Mouse (Mus musculus) CH12.LX (cell line): ENCODE measurements around the gene 1700028J19Rik. TPM values are rescaled to one million over a fixed set of nuclear protein-coding genes. Genes with fewer than 3 reads are reported as not detected.
"Not testable (repeated sequence)": the region's sequence is repeated elsewhere in the genome, so short reads cannot be mapped to it uniquely, and the experiment has no call there.

Experiments
- DNase-seq: peaks from one replicate; pipeline ENCODE4 v3.0.0-alpha.2; 2013; ENCODE audit errors: extremely low read depth
- H3K27ac ChIP-seq: 2 replicates; pipeline ENCODE4 v1.5.1; 2012; ENCODE audit warnings: low read depth, mild to moderate bottlenecking, control low read depth, moderate library complexity; ENCODE audit not compliant: insufficient read depth
- H3K27me3 ChIP-seq: replicated peaks from 2 replicates; pipeline ENCODE3; 2012; ENCODE audit warnings: inconsistent platforms
- H3K36me3 ChIP-seq, 2 experiments: replicated peaks in 1 of 2; 2 replicates each; pipeline versions ENCODE3 to v1.6.1; 2012; ENCODE audit warnings: inconsistent platforms in 1 of 2, low read length in 1 of 2, mild to moderate bottlenecking in 1 of 2, mixed read lengths in 1 of 2, moderate library complexity in 1 of 2; ENCODE audit not compliant: control insufficient read depth in 1 of 2, insufficient read depth in 1 of 2
- H3K4me1 ChIP-seq, 2 experiments: 2 replicates each; pipeline ENCODE4 v1.6.1; 2012; ENCODE audit warnings: inconsistent platforms in 1 of 2, moderate library complexity in 1 of 2; ENCODE audit not compliant: insufficient read depth in 2 of 2, control insufficient read depth in 1 of 2
- H3K4me2 ChIP-seq: 2 replicates; pipeline ENCODE4 v1.6.1; 2012; ENCODE audit warnings: low read depth, mild to moderate bottlenecking, control low read depth; ENCODE audit not compliant: poor library complexity, insufficient read depth, severe bottlenecking
- H3K4me3 ChIP-seq, 3 experiments: fragments of 150-350 bp in 1 of 3; sonication (generic) in 1 of 3; replicated peaks in 1 of 3; 2 replicates each; pipeline versions ENCODE3 to v1.5.1; 2011 to 2012; ENCODE audit warnings: low read depth in 2 of 3, low read length in 2 of 3, mild to moderate bottlenecking in 2 of 3, moderate library complexity in 2 of 3, control low read depth in 1 of 3, improper control_type of control experiment in 1 of 3, inconsistent platforms in 1 of 3, mixed read lengths in 1 of 3; ENCODE audit not compliant: poor library complexity in 1 of 3
- H3K79me2 ChIP-seq: replicated peaks from 2 replicates; pipeline ENCODE4 v1.6.1; 2012; ENCODE audit warnings: mild to moderate bottlenecking, moderate library complexity; ENCODE audit not compliant: control insufficient read depth, poor library complexity, insufficient read depth, severe bottlenecking; ENCODE audit errors: extremely low read depth
- H3K9ac ChIP-seq: 2 replicates; pipeline ENCODE4 v1.6.1; 2012; ENCODE audit warnings: low read depth, mild to moderate bottlenecking, control low read depth, moderate library complexity; ENCODE audit not compliant: insufficient read depth
- H3K9me3 ChIP-seq: replicated peaks from 2 replicates; pipeline ENCODE3; 2012; ENCODE audit warnings: low read length, inconsistent platforms, mixed read lengths
- CHD1 ChIP-seq: IDR thresholded peaks from 2 replicates; pipeline ENCODE4 v1.6.1; 2012; ENCODE audit warnings: low read depth, low read length, improper control_type of control experiment, inconsistent platforms
- dilution Hi-C: fragments of 300-500 bp; cut with MboI; formaldehyde crosslinking; loops from 2 replicates; pipeline ENCODE4 v1.14.3; 2020; ENCODE audit warnings: low sequenced_read_pairs; ENCODE audit not compliant: extremely low pct_unique_long_range_greater_than_20kb, extremely low pct_ligation_motif_present
- in situ Hi-C: fragments of 300-500 bp; cut with MboI; formaldehyde crosslinking; loops from 3 replicates; pipeline ENCODE4 v1.14.3; 2019; ENCODE audit warnings: low sequenced_read_pairs, low pct_ligation_motif_present, low pct_unique_long_range_greater_than_20kb, mixed read lengths
- polyA plus RNA-seq: library from polyadenylated mRNA; unstranded; fragments of >175 nt; gene quantifications from 2 replicates; pipeline ENCODE4 v1.2.1, GENCODE M21; 2012; ENCODE audit warnings: low read depth; ENCODE audit not compliant: insufficient read length
- total RNA-seq, 2 experiments: library from RNA; depleted of rRNA; stranded (reverse); fragments of 300-350 nt in 1 of 2; fragments of >200 nt in 1 of 2; gene quantifications; 2 replicates each; pipeline ENCODE4 v1.2.3; 2012 to 2014

1700028J19Rik gene
- total and polyA plus RNA-seq, 3 experiments: 0.25 to 0.86 (median 0.44) TPM

- Histone ChIP-seq H3K4me2 (no peak within 1 kb of the TSS), H3K4me3 (no peak within 1 kb of the TSS), H3K27ac (no peak within 1 kb of the TSS), H3K79me2 (no peaks in the 10 kb centered on the region), H3K9me3 (no peaks in the 10 kb centered on the region), H3K4me1 (no peaks in the 10 kb centered on the region), H3K36me3 (no peaks in the 10 kb centered on the region), H3K9ac (no peak within 1 kb of the TSS), H3K27me3 (peaks cover 38% of the 10 kb centered on the region)
- in situ Hi-C loops: loop anchor here (5.0 kb wide), 2 partner anchors 76 to 136 kb away; no protein-coding TSS in a partner anchor
- TF ChIP-seq CHD1: no peak
- dilution Hi-C loops: no loop called here
- no peak for DNase-seq
Measured at GRCm38 (mm10) chr7:44197891-44198290, 48.6 kb downstream of the 1700028J19Rik start, which contains the start of gene Klk1b3. Gene Klk1b3, plus strand, starts transcription at chr7:44198191.

- dilution Hi-C loops, H3K36me3 ChIP-seq, H3K9me3 ChIP-seq, H3K79me2 ChIP-seq, DNase-seq, H3K9ac ChIP-seq, H3K4me1 ChIP-seq, in situ Hi-C loops, H3K4me2 ChIP-seq, H3K27ac ChIP-seq, H3K4me3 ChIP-seq, H3K27me3 ChIP-seq: not testable (repeated sequence)
Measured at GRCm38 (mm10) chr7:44193466-44193865, 53.0 kb downstream of the 1700028J19Rik start.

- dilution Hi-C loops, H3K36me3 ChIP-seq, H3K4me1 ChIP-seq, H3K9me3 ChIP-seq, in situ Hi-C loops, H3K79me2 ChIP-seq, H3K4me2 ChIP-seq, DNase-seq, H3K27me3 ChIP-seq, H3K27ac ChIP-seq, H3K9ac ChIP-seq, H3K4me3 ChIP-seq: not testable (repeated sequence)
Measured at GRCm38 (mm10) chr7:44187936-44188335, 58.6 kb downstream of the 1700028J19Rik start, which contains the start of gene Klk1b24. Gene Klk1b24, plus strand, starts transcription at chr7:44188236.

GRCm38 (mm10) chr7:44186516-44186915, 60.0 kb downstream of the 1700028J19Rik start:
- H3K4me1 ChIP-seq, H3K4me3 ChIP-seq, DNase-seq, H3K36me3 ChIP-seq, dilution Hi-C loops, H3K9me3 ChIP-seq, H3K4me2 ChIP-seq, H3K27ac ChIP-seq, H3K9ac ChIP-seq, H3K27me3 ChIP-seq, H3K79me2 ChIP-seq, in situ Hi-C loops: not testable (repeated sequence)

Other genes starting within 250 kb of the 1700028J19Rik start
Only the 20 nearest of the 23 such genes appear.
- gene Klk1b27, start 194.4 kb downstream of the 1700028J19Rik start, total RNA-seq (2012; rRNA removed): 0.29 TPM in 1 of 2 replicates, not detected in the other
- 0.69 and 0.75 TPM in 2 replicates for gene Klk1b27, start 194.4 kb downstream of the 1700028J19Rik start, total RNA-seq (2014; rRNA removed)
- not detected in 2 replicates for gene Klk1b27, start 194.4 kb downstream of the 1700028J19Rik start, polyA plus RNA-seq
- gene Klk1b21, start 144.4 kb downstream of the 1700028J19Rik start, total RNA-seq (2012; rRNA removed): not detected in 2 replicates
- not detected in 2 replicates for gene Klk1b21, start 144.4 kb downstream of the 1700028J19Rik start, total RNA-seq (2014; rRNA removed)
- not detected in 2 replicates for gene Klk1b21, start 144.4 kb downstream of the 1700028J19Rik start, polyA plus RNA-seq
- gene Klk1b22, start 134.0 kb downstream of the 1700028J19Rik start, total RNA-seq (2012; rRNA removed): not detected in 2 replicates
- gene Klk1b22, start 134.0 kb downstream of the 1700028J19Rik start, total RNA-seq (2014; rRNA removed): not detected in 2 replicates
- gene Klk1b22, start 134.0 kb downstream of the 1700028J19Rik start, polyA plus RNA-seq: not detected in 2 replicates
- not detected in 2 replicates for gene Klk1b16, start 109.9 kb downstream of the 1700028J19Rik start, total RNA-seq (2012; rRNA removed)
- not detected in 2 replicates for gene Klk1b16, start 109.9 kb downstream of the 1700028J19Rik start, total RNA-seq (2014; rRNA removed)
- gene Klk1b16, start 109.9 kb downstream of the 1700028J19Rik start, polyA plus RNA-seq: not detected in 2 replicates
- not detected in 2 replicates for gene Klk1b24, start 58.5 kb downstream of the 1700028J19Rik start, total RNA-seq (2012; rRNA removed)
- not detected in 2 replicates for gene Klk1b24, start 58.5 kb downstream of the 1700028J19Rik start, total RNA-seq (2014; rRNA removed)
- gene Klk1b24, start 58.5 kb downstream of the 1700028J19Rik start, polyA plus RNA-seq: not detected in 2 replicates
- not detected in 2 replicates for gene Klk1b3, start 48.5 kb downstream of the 1700028J19Rik start, total RNA-seq (2012; rRNA removed)
- not detected in 2 replicates for gene Klk1b3, start 48.5 kb downstream of the 1700028J19Rik start, total RNA-seq (2014; rRNA removed)
- gene Klk1b3, start 48.5 kb downstream of the 1700028J19Rik start, polyA plus RNA-seq: not detected in 2 replicates
- gene Klk1b4, start 39.3 kb downstream of the 1700028J19Rik start, total RNA-seq (2012; rRNA removed): not detected in 2 replicates
- gene Klk1b4, start 39.3 kb downstream of the 1700028J19Rik start, total RNA-seq (2014; rRNA removed): not detected in 2 replicates
- gene Klk1b4, start 39.3 kb downstream of the 1700028J19Rik start, polyA plus RNA-seq: not detected in 2 replicates
- gene Klk1b5, start 30.8 kb downstream of the 1700028J19Rik start, total RNA-seq (2012; rRNA removed): not detected in 2 replicates
- not detected in 2 replicates for gene Klk1b5, start 30.8 kb downstream of the 1700028J19Rik start, total RNA-seq (2014; rRNA removed)
- not detected in 2 replicates for gene Klk1b5, start 30.8 kb downstream of the 1700028J19Rik start, polyA plus RNA-seq
- gene Klk1, start 21.3 kb downstream of the 1700028J19Rik start, total RNA-seq (2012; rRNA removed): not detected in 2 replicates
- gene Klk1, start 21.3 kb downstream of the 1700028J19Rik start, total RNA-seq (2014; rRNA removed): 0.27 TPM in 1 of 2 replicates, not detected in the other
- not detected in 2 replicates for gene Klk1, start 21.3 kb downstream of the 1700028J19Rik start, polyA plus RNA-seq
- not detected in 2 replicates for gene Gm36864, start 10.5 kb downstream of the 1700028J19Rik start, total RNA-seq (2012; rRNA removed)
- gene Gm36864, start 10.5 kb downstream of the 1700028J19Rik start, total RNA-seq (2014; rRNA removed): not detected in 2 replicates
- 0.16 TPM in 1 of 2 replicates, not detected in the other for gene Gm36864, start 10.5 kb downstream of the 1700028J19Rik start, polyA plus RNA-seq
- 44.4 and 64.0 TPM in 2 replicates for gene 2410002F23Rik, start within 50 bp of the 1700028J19Rik start, total RNA-seq (2012; rRNA removed)
- gene 2410002F23Rik, start within 50 bp of the 1700028J19Rik start, total RNA-seq (2014; rRNA removed): 67.0 and 69.6 TPM in 2 replicates
- 91.0 and 96.1 TPM in 2 replicates for gene 2410002F23Rik, start within 50 bp of the 1700028J19Rik start, polyA plus RNA-seq
- 0.08 TPM in 1 of 2 replicates, not detected in the other for gene Acp4, start 10.7 kb upstream of the 1700028J19Rik start, total RNA-seq (2012; rRNA removed)
- not detected in 2 replicates for gene Acp4, start 10.7 kb upstream of the 1700028J19Rik start, total RNA-seq (2014; rRNA removed)
- gene Acp4, start 10.7 kb upstream of the 1700028J19Rik start, polyA plus RNA-seq: 0.33 and 0.57 TPM in 2 replicates
- not detected in 2 replicates for gene Gm15517, start 14.8 kb upstream of the 1700028J19Rik start, total RNA-seq (2012; rRNA removed)
- not detected in 2 replicates for gene Gm15517, start 14.8 kb upstream of the 1700028J19Rik start, total RNA-seq (2014; rRNA removed)
- not detected in 2 replicates for gene Gm15517, start 14.8 kb upstream of the 1700028J19Rik start, polyA plus RNA-seq
- gene Clec11a, start 60.2 kb upstream of the 1700028J19Rik start, total RNA-seq (2012; rRNA removed): 0.89 and 0.97 TPM in 2 replicates
- gene Clec11a, start 60.2 kb upstream of the 1700028J19Rik start, total RNA-seq (2014; rRNA removed): 0.46 and 0.69 TPM in 2 replicates
- 0.38 and 0.53 TPM in 2 replicates for gene Clec11a, start 60.2 kb upstream of the 1700028J19Rik start, polyA plus RNA-seq
- gene Shank1, start 63.6 kb upstream of the 1700028J19Rik start, total RNA-seq (2012; rRNA removed): under 0.01 and 0.04 TPM in 2 replicates
- gene Shank1, start 63.6 kb upstream of the 1700028J19Rik start, total RNA-seq (2014; rRNA removed): not detected in 2 replicates
- gene Shank1, start 63.6 kb upstream of the 1700028J19Rik start, polyA plus RNA-seq: 0.07 and 0.12 TPM in 2 replicates
- 0.08 and 0.17 TPM in 2 replicates for gene Syt3, start 137.4 kb upstream of the 1700028J19Rik start, total RNA-seq (2012; rRNA removed)
- 0.11 TPM in 1 of 2 replicates, not detected in the other for gene Syt3, start 137.4 kb upstream of the 1700028J19Rik start, total RNA-seq (2014; rRNA removed)
- 0.30 TPM in 1 of 2 replicates, not detected in the other for gene Syt3, start 137.4 kb upstream of the 1700028J19Rik start, polyA plus RNA-seq
- 0.17 and 0.81 TPM in 2 replicates for gene 1700008O03Rik, start 139.1 kb upstream of the 1700028J19Rik start, total RNA-seq (2012; rRNA removed)
- not detected in 2 replicates for gene 1700008O03Rik, start 139.1 kb upstream of the 1700028J19Rik start, total RNA-seq (2014; rRNA removed)
- 0.74 and 1.7 TPM in 2 replicates for gene 1700008O03Rik, start 139.1 kb upstream of the 1700028J19Rik start, polyA plus RNA-seq
- gene Lrrc4b, start 182.3 kb upstream of the 1700028J19Rik start, total RNA-seq (2012; rRNA removed): 0.04 TPM in 1 of 2 replicates, not detected in the other
- not detected in 2 replicates for gene Lrrc4b, start 182.3 kb upstream of the 1700028J19Rik start, total RNA-seq (2014; rRNA removed)
- not detected in 2 replicates for gene Lrrc4b, start 182.3 kb upstream of the 1700028J19Rik start, polyA plus RNA-seq
- not detected in 2 replicates for gene Aspdh, start 218.7 kb upstream of the 1700028J19Rik start, total RNA-seq (2012; rRNA removed)
- gene Aspdh, start 218.7 kb upstream of the 1700028J19Rik start, total RNA-seq (2014; rRNA removed): not detected in 2 replicates
- not detected in 2 replicates for gene Aspdh, start 218.7 kb upstream of the 1700028J19Rik start, polyA plus RNA-seq
- 53.0 and 57.7 TPM in 2 replicates for gene Josd2, start 221.3 kb upstream of the 1700028J19Rik start, total RNA-seq (2012; rRNA removed)
- gene Josd2, start 221.3 kb upstream of the 1700028J19Rik start, total RNA-seq (2014; rRNA removed): 23.4 and 33.9 TPM in 2 replicates
- gene Josd2, start 221.3 kb upstream of the 1700028J19Rik start, polyA plus RNA-seq: 45.9 and 54.8 TPM in 2 replicates